Mouse (Mus musculus) neural tube, embryonic 12.5 days (tissue): ENCODE data around the gene Pycr2. TPM values are rescaled to one million over a fixed set of nuclear protein-coding genes. Genes with fewer than 3 reads are reported as not detected.

Experiments used
- ATAC-seq: fragments of 200-750 bp; cut with Nextera tagmentation; 2 replicates; pipeline ENCODE4 v1.8.0; 2017; ENCODE audit warnings: low read depth, mild to moderate bottlenecking, moderate TSS enrichment, moderate library complexity; ENCODE audit not compliant: low FRiP score
- H3K27ac ChIP-seq: fragments of 300-500 bp; sonication (generic); 2 replicates; pipeline ENCODE4 v1.5.1; 2016
- H3K27me3 ChIP-seq: fragments of 300-500 bp; sonication (generic); replicated peaks from 2 replicates; pipeline ENCODE4 v1.6.1; 2016; ENCODE audit warnings: mild to moderate bottlenecking
- H3K36me3 ChIP-seq: fragments of 300-500 bp; sonication (generic); 2 replicates; pipeline ENCODE4 v1.6.1; 2016; ENCODE audit warnings: mild to moderate bottlenecking
- H3K4me1 ChIP-seq: fragments of 300-500 bp; sonication (generic); 2 replicates; pipeline ENCODE4 v1.6.1; 2016
- H3K4me2 ChIP-seq: fragments of 300-500 bp; sonication (generic); replicated peaks from 2 replicates; pipeline ENCODE4 v1.6.1; 2016; ENCODE audit warnings: mild to moderate bottlenecking
- H3K4me3 ChIP-seq: fragments of 300-500 bp; sonication (generic); 2 replicates; pipeline ENCODE4 v1.5.1; 2016
- H3K9ac ChIP-seq: fragments of 300-500 bp; sonication (generic); 2 replicates; pipeline ENCODE4 v1.6.1; 2016; ENCODE audit warnings: mild to moderate bottlenecking
- H3K9me3 ChIP-seq: fragments of 300-500 bp; sonication (generic); 2 replicates; pipeline ENCODE4 v1.6.1; 2016; ENCODE audit warnings: mild to moderate bottlenecking
- WGBS: fragments of 180-500 bp; shearing (Covaris S2); methylation state at CpG from one replicate; pipeline ENCODE4 v1.1.7; 2016; 5-methylcytosine and 5-hydroxymethylcytosine counted together
- polyA plus RNA-seq: library from polyadenylated mRNA; unstranded; fragments of >200 nt; fragmentation: Nextera tagmentation; extraction: Ambion mirVana; gene quantifications from 2 replicates; pipeline ENCODE4 v1.2.1, GENCODE M21; 2016

Pycr2 gene
- polyA plus RNA-seq = 93.9 and 94.6 TPM in 2 replicates

DNA sequence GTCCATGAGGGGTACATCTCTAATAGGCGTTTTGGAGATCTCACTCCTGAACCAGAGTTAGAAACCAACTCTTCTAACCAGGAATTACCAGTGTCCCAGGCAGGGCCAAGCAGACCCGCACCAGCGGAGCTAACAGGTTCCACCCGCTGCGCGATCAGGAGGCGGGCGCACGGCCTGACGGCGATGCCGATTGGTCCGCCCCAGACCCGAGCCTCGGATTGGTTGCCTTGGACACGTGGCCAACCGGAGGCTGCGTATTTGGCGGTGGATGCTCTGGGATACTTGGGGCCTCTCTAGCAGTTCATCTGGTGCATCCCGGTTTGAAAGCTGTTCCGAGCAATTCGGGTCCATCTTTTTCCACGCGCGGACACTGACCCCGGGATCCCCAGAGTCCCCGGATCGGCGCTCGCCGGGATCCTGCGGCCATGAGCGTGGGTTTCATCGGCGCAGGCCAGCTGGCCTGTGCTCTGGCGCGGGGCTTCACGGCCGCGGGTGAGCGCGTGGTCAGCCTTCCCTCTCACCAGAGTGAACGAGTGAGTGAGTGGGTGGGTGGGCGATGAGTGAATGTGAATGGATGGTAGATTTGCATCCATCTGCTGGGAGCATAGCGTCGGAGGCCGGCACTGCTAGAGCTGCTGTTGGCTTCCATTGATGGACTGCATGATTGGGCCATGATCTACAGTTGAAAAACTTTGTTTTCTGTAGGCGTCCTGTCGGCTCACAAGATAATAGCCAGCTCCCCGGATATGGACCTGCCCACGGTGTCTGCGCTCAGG lies at the start of gene Pycr2:
TSS of gene Pycr2 (plus strand) at position 255 of the 776 bp plus-strand sequence.
- WGBS = under 1% methylated on average over 52 of the region's 52 CpGs

DNA sequence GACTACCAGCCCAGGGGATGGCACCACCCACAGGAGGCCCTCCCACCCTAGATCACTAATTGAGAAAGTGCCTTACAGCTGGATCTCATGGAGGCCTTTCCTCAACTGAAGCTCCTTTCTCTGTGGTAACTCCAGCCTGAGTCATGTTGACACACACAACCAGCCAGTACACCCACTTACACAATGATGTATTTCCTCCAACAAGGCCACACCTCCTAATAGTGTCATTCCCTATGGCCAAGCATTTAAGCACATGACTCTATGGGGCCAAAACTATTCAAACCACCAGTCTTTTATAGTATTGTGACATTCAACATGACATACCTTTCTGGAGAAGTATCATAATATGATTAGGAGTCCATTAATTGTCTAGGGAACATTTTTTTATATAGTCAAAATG lies 45.3 kb upstream of the Pycr2 start:
- no peaks in the 10 kb centered on the region for H3K4me1 ChIP-seq
- no peak for ATAC-seq
- H3K9ac ChIP-seq = no peak overlapping the region
- no peak overlapping the region for H3K4me3 ChIP-seq
- H3K9me3 ChIP-seq = no peaks in the 10 kb centered on the region
- H3K27me3 ChIP-seq = no peaks in the 10 kb centered on the region
- no peak overlapping the region for H3K4me2 ChIP-seq
- no peak overlapping the region for H3K27ac ChIP-seq
- peaks cover 80% of the 10 kb centered on the region for H3K36me3 ChIP-seq

More for the DNA sequence above, at the start of gene Pycr2:
- H3K27me3 ChIP-seq = no peaks in the 10 kb centered on the region
- peaks cover 27% of the 10 kb centered on the region for H3K36me3 ChIP-seq
- peak within 1 kb of the TSS; percentile 90 for H3K4me2 ChIP-seq
- peak within 1 kb of the TSS; percentile 55 for H3K27ac ChIP-seq
- ATAC-seq = peak; percentile 98
- H3K4me3 ChIP-seq = peak within 1 kb of the TSS; percentile 79
- H3K4me1 ChIP-seq = peaks cover 18% of the 10 kb centered on the region
- peak within 1 kb of the TSS; percentile 93 for H3K9ac ChIP-seq
- no peaks in the 10 kb centered on the region for H3K9me3 ChIP-seq

DNA sequence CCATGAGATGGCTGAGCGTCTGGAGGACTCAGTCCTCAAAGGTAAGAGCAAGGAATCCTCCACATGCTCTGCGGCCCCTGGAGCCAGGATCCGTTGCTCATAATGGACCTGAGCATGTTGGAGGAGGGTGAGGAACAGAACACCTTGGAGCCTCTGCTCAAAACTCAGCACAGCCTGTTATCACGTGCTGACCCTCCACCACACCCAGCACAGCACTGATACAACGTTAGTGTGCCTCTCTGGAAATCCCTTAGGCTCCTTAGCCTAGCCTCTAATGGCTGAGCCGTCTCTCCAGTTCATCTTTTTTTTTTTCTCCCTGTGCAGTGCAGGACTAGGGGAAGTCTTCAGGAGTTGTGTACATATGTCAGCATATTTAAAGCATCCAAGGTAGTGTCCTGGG lies 44.1 kb upstream of the Pycr2 start:
- WGBS = 87% methylated on average over 6 of the region's 6 CpGs
- Histone ChIP-seq H3K4me2 (no peak overlapping the region), H3K36me3 (peaks cover 91% of the 10 kb centered on the region), H3K4me1 (no peaks in the 10 kb centered on the region), H3K27ac (no peak overlapping the region), H3K27me3 (no peaks in the 10 kb centered on the region), H3K4me3 (no peak overlapping the region), H3K9me3 (no peaks in the 10 kb centered on the region), H3K9ac (no peak overlapping the region)
- ATAC-seq = no peak

DNA sequence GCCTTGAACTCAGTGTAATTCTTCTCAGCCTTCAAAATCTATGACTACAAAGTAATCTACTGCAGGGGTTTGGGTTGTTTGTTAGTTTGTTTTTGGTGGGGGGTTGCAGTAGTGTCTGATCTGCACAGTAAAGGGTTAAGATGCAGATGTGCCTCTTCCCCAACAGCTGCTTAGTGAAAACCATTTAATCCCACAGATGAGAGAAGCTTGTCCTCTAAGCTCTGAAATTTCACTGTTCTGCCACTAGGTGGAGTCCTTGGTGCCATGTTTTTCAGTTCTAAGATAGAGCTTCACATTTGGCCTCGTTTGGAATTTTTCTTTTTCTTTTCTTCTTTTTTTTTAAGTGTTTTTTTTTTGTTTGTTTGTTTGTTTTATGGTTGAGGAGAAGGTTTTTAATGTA lies 40.5 kb upstream of the Pycr2 start:
- H3K27ac ChIP-seq = no peak overlapping the region
- no peak overlapping the region for H3K9ac ChIP-seq
- no peaks in the 10 kb centered on the region for H3K27me3 ChIP-seq
- no peaks in the 10 kb centered on the region for H3K9me3 ChIP-seq
- no peaks in the 10 kb centered on the region for H3K4me1 ChIP-seq
- peaks cover 90% of the 10 kb centered on the region for H3K36me3 ChIP-seq
- H3K4me3 ChIP-seq = no peak overlapping the region
- ATAC-seq = no peak
- no peak overlapping the region for H3K4me2 ChIP-seq
- 33% methylated on average over 1 of the region's 1 CpGs for WGBS

DNA sequence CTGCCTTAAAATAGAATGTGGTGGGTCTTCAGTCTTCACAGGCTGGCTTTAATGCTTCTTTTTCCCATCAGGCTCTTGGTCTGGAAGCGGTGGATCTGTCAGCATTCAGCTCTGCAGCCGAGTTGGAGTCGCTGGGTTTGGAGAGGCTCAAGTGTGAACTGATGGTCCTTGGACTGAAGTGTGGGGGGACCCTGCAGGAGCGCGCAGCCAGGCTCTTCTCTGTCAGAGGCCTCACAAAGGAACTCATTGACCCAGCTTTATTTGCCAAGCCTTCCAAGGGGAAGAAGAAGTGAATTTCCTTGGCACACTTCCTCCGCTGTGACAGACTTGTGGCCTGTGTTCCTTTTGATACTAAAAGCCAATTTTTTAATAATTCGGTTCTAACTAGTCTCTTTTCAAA lies 38.1 kb upstream of the Pycr2 start:
- no peak for ATAC-seq
- Histone ChIP-seq H3K9me3 (no peaks in the 10 kb centered on the region), H3K27me3 (no peaks in the 10 kb centered on the region), H3K4me3 (no peak overlapping the region), H3K4me1 (no peaks in the 10 kb centered on the region), H3K36me3 (peaks cover 68% of the 10 kb centered on the region), H3K9ac (no peak overlapping the region), H3K4me2 (no peak overlapping the region), H3K27ac (no peak overlapping the region)
- 93% methylated on average over 7 of the region's 7 CpGs for WGBS

DNA sequence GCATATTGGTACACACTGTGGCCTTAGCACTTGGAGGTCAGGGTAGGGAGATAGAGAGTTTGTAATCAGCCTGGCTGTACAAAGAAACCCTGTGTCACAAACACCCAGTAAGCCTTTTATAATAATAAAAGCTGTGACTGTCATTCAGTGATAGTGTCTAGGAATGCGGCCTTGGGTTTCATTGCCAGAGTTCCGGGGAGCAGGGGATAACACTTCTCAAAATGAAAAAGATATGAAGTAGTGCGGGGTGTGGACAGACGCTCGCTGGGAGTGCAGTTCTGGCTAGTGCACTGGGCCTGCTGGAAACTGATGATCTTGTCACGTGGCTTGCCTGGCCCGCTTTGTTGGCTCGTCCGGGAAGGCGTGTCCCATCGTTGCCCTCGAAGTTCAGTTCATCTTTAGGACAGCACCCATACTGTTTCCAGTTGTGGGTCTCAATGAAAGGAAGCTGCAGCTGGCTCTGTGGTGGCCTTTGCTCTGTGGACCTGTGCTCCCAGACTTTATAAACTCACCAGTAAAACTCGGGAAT lies 33.9 kb upstream of the Pycr2 start:
- H3K9me3 ChIP-seq = no peaks in the 10 kb centered on the region
- no peak for ATAC-seq
- whole genome bisulfite sequencing = 79% methylated on average over 13 of the region's 13 CpGs

DNA sequence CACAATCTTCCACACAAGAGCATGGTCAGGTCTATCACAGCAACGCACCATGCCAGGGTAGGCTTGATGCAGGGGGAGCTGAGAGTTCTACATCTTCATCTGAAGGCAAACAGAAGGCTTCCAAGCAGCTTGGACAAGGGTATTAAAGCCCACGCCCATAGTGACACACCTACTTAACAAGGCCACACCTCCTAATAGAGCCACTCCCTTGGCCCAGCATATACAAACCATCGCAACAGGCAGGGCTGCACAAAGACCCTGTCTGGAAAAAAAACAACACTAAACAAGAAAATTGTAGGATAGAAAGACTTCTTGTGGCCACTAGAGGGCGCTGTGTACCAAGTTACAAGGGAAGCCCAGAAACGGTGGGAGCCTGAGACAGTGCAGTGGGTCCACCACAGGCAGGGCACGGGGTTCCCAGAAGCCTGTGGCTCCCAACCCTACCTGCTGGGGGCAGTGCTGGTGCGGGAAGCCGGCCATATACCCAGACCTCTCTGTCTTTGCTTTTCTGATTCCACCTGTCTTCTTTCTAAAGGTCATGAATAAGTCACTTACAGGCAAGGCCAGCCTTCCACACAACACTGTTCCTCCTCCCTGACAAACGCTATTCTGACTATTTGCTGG lies 30.1 kb upstream of the Pycr2 start:
- Histone ChIP-seq H3K4me3 (no peak overlapping the region), H3K36me3 (no peaks in the 10 kb centered on the region), H3K27ac (no peak overlapping the region), H3K9me3 (no peaks in the 10 kb centered on the region), H3K9ac (no peak overlapping the region), H3K4me2 (no peak overlapping the region), H3K4me1 (no peaks in the 10 kb centered on the region), H3K27me3 (no peaks in the 10 kb centered on the region)
- no peak; the same call in 1 of the 2 replicates for ATAC-seq
- 20% methylated on average over 9 of the region's 9 CpGs for WGBS

More for the DNA sequence above, 33.9 kb upstream of the Pycr2 start:
- H3K4me2 ChIP-seq = no peak overlapping the region
- H3K27me3 ChIP-seq = no peaks in the 10 kb centered on the region
- no peak overlapping the region for H3K27ac ChIP-seq
- no peaks in the 10 kb centered on the region for H3K4me1 ChIP-seq
- H3K36me3 ChIP-seq = peaks cover 30% of the 10 kb centered on the region
- H3K9ac ChIP-seq = no peak overlapping the region
- H3K4me3 ChIP-seq = no peak overlapping the region

DNA sequence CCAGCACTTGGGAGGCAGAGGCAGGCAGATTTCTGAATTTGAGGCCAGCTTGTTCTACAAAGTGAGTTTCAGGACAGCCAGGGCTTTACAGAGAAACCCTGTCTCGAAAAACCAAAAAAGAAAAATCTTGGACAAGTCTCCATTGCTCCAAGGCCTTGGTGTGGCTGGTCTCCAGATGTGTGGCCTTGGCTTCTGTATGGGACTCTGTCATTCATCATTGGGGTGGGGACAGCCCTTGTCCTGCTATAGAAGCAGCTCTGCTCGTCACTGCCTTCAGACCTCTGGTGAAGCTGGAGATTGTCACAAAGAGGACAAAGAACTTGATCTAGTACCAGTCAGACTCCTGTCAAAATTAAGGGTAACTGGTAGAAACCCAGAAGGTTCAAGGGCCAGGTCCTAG lies 29.5 kb upstream of the Pycr2 start:
- Histone ChIP-seq H3K4me3 (no peak overlapping the region), H3K4me2 (no peak overlapping the region), H3K27me3 (no peaks in the 10 kb centered on the region), H3K4me1 (no peaks in the 10 kb centered on the region), H3K36me3 (no peaks in the 10 kb centered on the region), H3K27ac (no peak overlapping the region), H3K9me3 (no peaks in the 10 kb centered on the region), H3K9ac (no peak overlapping the region)
- 77% methylated on average over 2 of the region's 2 CpGs for WGBS
- no peak for ATAC-seq

DNA sequence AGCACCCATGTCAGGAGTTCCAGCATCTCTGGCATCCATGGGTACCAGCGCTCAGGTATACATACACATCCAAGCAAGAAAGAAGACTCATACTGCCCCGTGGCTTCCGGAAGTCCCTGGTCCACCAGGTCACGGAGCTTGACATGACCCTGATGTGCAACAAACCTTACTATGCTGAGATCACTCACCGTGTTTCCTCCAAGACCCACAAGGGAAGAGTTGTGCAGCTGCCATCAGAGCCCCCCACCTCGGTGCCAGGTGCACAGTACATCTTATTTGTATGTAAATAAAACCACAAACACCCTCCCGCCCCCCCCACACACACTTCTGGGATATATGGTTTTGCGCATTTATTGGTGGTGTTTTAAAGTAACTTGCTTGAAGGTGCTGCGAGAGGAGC lies 29.0 kb upstream of the Pycr2 start:
- 87% methylated on average over 9 of the region's 9 CpGs for WGBS
- ATAC-seq = no peak
- Histone ChIP-seq H3K4me2 (no peak overlapping the region), H3K27me3 (no peaks in the 10 kb centered on the region), H3K27ac (no peak overlapping the region), H3K4me3 (no peak overlapping the region), H3K36me3 (no peaks in the 10 kb centered on the region), H3K4me1 (no peaks in the 10 kb centered on the region), H3K9ac (no peak overlapping the region), H3K9me3 (no peaks in the 10 kb centered on the region)

DNA sequence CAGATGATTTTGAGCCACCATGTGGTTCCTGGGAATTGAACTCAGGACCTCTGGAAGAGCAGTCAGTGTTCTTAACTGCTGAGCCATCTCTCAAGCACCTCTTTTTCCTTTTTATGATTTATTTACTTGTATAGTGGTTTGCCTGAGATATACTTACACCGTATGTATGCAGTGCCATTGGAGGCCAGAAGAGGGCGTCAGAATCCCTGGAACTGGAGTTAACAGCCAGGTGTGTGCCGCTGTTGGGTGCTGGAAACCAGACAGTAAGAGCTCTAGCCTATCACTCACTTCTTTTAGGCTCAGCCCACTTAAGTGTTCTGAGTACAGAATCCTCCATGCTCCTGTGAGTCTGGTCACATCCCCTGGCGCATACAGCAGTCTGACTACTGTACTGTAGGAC lies 26.6 kb upstream of the Pycr2 start:
- Histone ChIP-seq H3K27me3 (no peaks in the 10 kb centered on the region), H3K4me1 (no peaks in the 10 kb centered on the region), H3K9ac (no peak overlapping the region), H3K4me2 (no peak overlapping the region), H3K27ac (no peak overlapping the region), H3K4me3 (no peak overlapping the region), H3K36me3 (no peaks in the 10 kb centered on the region), H3K9me3 (no peaks in the 10 kb centered on the region)
- WGBS = 76% methylated on average over 4 of the region's 4 CpGs
- ATAC-seq = no peak

DNA sequence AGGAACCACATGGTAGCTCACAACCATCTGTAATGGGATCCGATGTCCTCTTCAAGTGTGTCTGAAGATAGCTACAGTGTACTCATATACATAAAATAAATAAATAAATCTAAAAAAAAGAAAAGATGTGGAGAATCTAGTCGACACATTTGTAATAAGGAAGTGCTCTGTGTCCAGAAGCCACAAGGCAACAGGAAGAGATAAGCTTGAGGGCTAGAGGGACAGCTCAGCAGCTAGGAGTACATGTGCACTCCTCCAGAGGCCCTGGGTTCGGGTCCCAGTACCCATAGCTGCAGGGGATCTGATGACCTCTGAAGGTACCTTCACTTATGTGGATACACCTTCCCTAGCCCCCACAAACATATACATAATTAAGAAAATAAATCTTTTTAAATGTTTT lies 22.3 kb upstream of the Pycr2 start:
- H3K4me1 ChIP-seq = 0 out of 2 replicates have a peak, but pooled peaks cover 5% of the 10 kb centered on the region
- H3K27me3 ChIP-seq = no peaks in the 10 kb centered on the region
- H3K36me3 ChIP-seq = no peaks in the 10 kb centered on the region
- no peak for ATAC-seq
- no peak overlapping the region for H3K4me2 ChIP-seq
- no peak overlapping the region for H3K4me3 ChIP-seq
- no peak overlapping the region for H3K9ac ChIP-seq
- H3K9me3 ChIP-seq = no peaks in the 10 kb centered on the region
- WGBS = 80% methylated on average over 3 of the region's 3 CpGs
- H3K27ac ChIP-seq = no peak overlapping the region

DNA sequence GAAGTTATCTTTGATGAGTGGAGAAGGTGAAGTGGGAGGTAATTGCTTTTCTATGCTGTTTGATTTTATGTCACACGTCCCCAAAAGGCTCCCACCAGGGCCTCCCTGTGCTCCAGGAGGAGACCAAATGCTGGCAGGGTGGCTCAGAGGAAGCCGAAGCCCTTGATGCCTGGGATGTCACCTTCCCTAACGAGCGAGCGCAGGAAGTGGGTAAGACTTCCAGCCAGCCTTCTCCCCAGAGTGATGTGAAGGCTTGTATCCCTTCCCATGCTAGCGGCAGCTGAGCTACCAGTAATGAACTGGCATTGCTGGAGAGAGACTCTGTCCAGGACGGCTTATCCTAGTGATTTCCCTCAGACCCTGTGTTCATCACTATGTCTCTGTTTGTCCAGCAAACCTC lies 20.4 kb upstream of the Pycr2 start:
- Histone ChIP-seq H3K9ac (no peak overlapping the region), H3K9me3 (no peaks in the 10 kb centered on the region), H3K27ac (no peak overlapping the region), H3K4me3 (no peak overlapping the region), H3K27me3 (no peaks in the 10 kb centered on the region; the same call in 1 of the 2 replicates), H3K4me1 (peaks cover 11% of the 10 kb centered on the region), H3K4me2 (no peak overlapping the region), H3K36me3 (no peaks in the 10 kb centered on the region)
- WGBS = 28% methylated on average over 7 of the region's 7 CpGs
- ATAC-seq = no peak
